Mouse (Mus musculus): ENCODE results near the gene Mmp14. TPM values are rescaled to one million over a fixed set of nuclear protein-coding genes. Genes with fewer than 3 reads are reported as not detected.

Gene Mmp14
- total and polyA plus RNA-seq, 3 experiments = 28.6 to 108 (median 60.4) TPM

- Histone ChIP-seq H3K27me3 (ENCODE audit: insufficient read depth, low read length) (peaks cover 18% of the 10 kb centered on the region), H3K4me3 (ENCODE audit: low read depth, low read length) (no peak overlapping the region), H3K4me1 (ENCODE audit: insufficient read depth, low read depth, low read length) (peaks cover 15% of the 10 kb centered on the region), H3K9me3 (replicated peaks) (no peaks in the 10 kb centered on the region), H3K36me3 (replicated peaks) (no peaks in the 10 kb centered on the region)
- DNase-seq (ENCODE audit: low spot score) (no peak), ATAC-seq (ENCODE audit: extremely low read depth, insufficient number of reproducible peaks, low FRiP score, poor library complexity, severe bottlenecking) (no peak)
- TF ChIP-seq CTCF (IDR thresholded peaks at IDR 0.05; ENCODE audit: low read depth, low read length) (no peak), TAL1 (conservative IDR thresholded peaks at IDR 0.05; ENCODE audit: low read depth, low read length) (no peak), POLR2AphosphoS5 (IDR thresholded peaks at IDR 0.05; ENCODE audit: insufficient replicate concordance, low read depth, low read length) (no peak), GATA2 (IDR thresholded peaks at IDR 0.05; ENCODE audit: borderline replicate concordance, low read depth, low read length) (no peak), GATA1 (IDR thresholded peaks at IDR 0.05; ENCODE audit: borderline replicate concordance, low read length) (no peak)
Measured at GRCm38 (mm10) chr14:54412000-54412576, 19.3 kb upstream of the Mmp14 start.

- no peak for TF ChIP-seq GATA1 (IDR thresholded peaks at IDR 0.05; ENCODE audit: borderline replicate concordance, low read length)
- TF ChIP-seq CTCF (IDR thresholded peaks at IDR 0.05; ENCODE audit: low read depth, low read length) = peak; percentile 92
- DNase-seq (ENCODE audit: low spot score) (peak; percentile 50), ATAC-seq (ENCODE audit: extremely low read depth, insufficient number of reproducible peaks, low FRiP score, poor library complexity, severe bottlenecking) (no peak)
Measured at GRCm38 (mm10) chr14:54412629-54413170, 18.7 kb upstream of the Mmp14 start.

GRCm38 (mm10) chr14:54413877-54414700 lies 17.3 kb upstream of the Mmp14 start:
- peaks cover 24% of the 10 kb centered on the region for H3K4me1 ChIP-seq (ENCODE audit: insufficient read depth, low read depth, low read length)
- no peaks in the 10 kb centered on the region for H3K9me3 ChIP-seq (replicated peaks)
- DNase-seq (ENCODE audit: low spot score) (no peak), ATAC-seq (ENCODE audit: extremely low read depth, insufficient number of reproducible peaks, low FRiP score, poor library complexity, severe bottlenecking) (no peak)
- TF ChIP-seq POLR2AphosphoS5 (IDR thresholded peaks at IDR 0.05; ENCODE audit: insufficient replicate concordance, low read depth, low read length) (no peak), GATA1 (IDR thresholded peaks at IDR 0.05; ENCODE audit: borderline replicate concordance, low read length) (no peak), GATA2 (IDR thresholded peaks at IDR 0.05; ENCODE audit: borderline replicate concordance, low read depth, low read length) (no peak), TAL1 (conservative IDR thresholded peaks at IDR 0.05; ENCODE audit: low read depth, low read length) (no peak), CTCF (IDR thresholded peaks at IDR 0.05; ENCODE audit: low read depth, low read length) (no peak)
- H3K36me3 ChIP-seq (replicated peaks) = peaks cover 5% of the 10 kb centered on the region
- H3K27me3 ChIP-seq (ENCODE audit: insufficient read depth, low read length) = peaks cover 13% of the 10 kb centered on the region
- no peak overlapping the region for H3K4me3 ChIP-seq (ENCODE audit: low read depth, low read length)

More at GRCm38 (mm10) chr14:54412629-54413170, 18.7 kb upstream of the Mmp14 start:
- Histone ChIP-seq H3K4me1 (ENCODE audit: insufficient read depth, low read depth, low read length) (peaks cover 21% of the 10 kb centered on the region), H3K9me3 (replicated peaks) (no peaks in the 10 kb centered on the region), H3K4me3 (ENCODE audit: low read depth, low read length) (no peak overlapping the region), H3K36me3 (replicated peaks) (no peaks in the 10 kb centered on the region), H3K27me3 (ENCODE audit: insufficient read depth, low read length) (peaks cover 18% of the 10 kb centered on the region)

GRCm38 (mm10) chr14:54415241-54416020 lies 16.0 kb upstream of the Mmp14 start:
- ATAC-seq (ENCODE audit: extremely low read depth, insufficient number of reproducible peaks, low FRiP score, poor library complexity, severe bottlenecking) (no peak), DNase-seq (ENCODE audit: low spot score) (no peak)
- no peaks in the 10 kb centered on the region for H3K9me3 ChIP-seq (replicated peaks)
- peaks cover 4% of the 10 kb centered on the region for H3K27me3 ChIP-seq (ENCODE audit: insufficient read depth, low read length)
- peaks cover 10% of the 10 kb centered on the region for H3K36me3 ChIP-seq (replicated peaks)
- TF ChIP-seq GATA2 (IDR thresholded peaks at IDR 0.05; ENCODE audit: borderline replicate concordance, low read depth, low read length) (no peak), CTCF (IDR thresholded peaks at IDR 0.05; ENCODE audit: low read depth, low read length) (no peak), POLR2AphosphoS5 (IDR thresholded peaks at IDR 0.05; ENCODE audit: insufficient replicate concordance, low read depth, low read length) (no peak), GATA1 (IDR thresholded peaks at IDR 0.05; ENCODE audit: borderline replicate concordance, low read length) (no peak), TAL1 (conservative IDR thresholded peaks at IDR 0.05; ENCODE audit: low read depth, low read length) (no peak)
- no peak overlapping the region for H3K4me3 ChIP-seq (ENCODE audit: low read depth, low read length)
- peaks cover 22% of the 10 kb centered on the region for H3K4me1 ChIP-seq (ENCODE audit: insufficient read depth, low read depth, low read length)

GRCm38 (mm10) chr14:54416229-54416775 lies 15.1 kb upstream of the Mmp14 start:
- no peak for DNase-seq (ENCODE audit: low spot score)
- Histone ChIP-seq H3K27me3 (ENCODE audit: insufficient read depth, low read length) (peaks cover 3% of the 10 kb centered on the region; the same call in 1 of the 2 replicates), H3K9me3 (replicated peaks) (no peaks in the 10 kb centered on the region), H3K4me3 (ENCODE audit: low read depth, low read length) (no peak overlapping the region), H3K4me1 (ENCODE audit: insufficient read depth, low read depth, low read length) (peaks cover 26% of the 10 kb centered on the region), H3K36me3 (replicated peaks) (peaks cover 13% of the 10 kb centered on the region)
- TF ChIP-seq POLR2AphosphoS5 (IDR thresholded peaks at IDR 0.05; ENCODE audit: insufficient replicate concordance, low read depth, low read length) (no peak), TAL1 (conservative IDR thresholded peaks at IDR 0.05; ENCODE audit: low read depth, low read length) (no peak), GATA2 (IDR thresholded peaks at IDR 0.05; ENCODE audit: borderline replicate concordance, low read depth, low read length) (no peak), CTCF (IDR thresholded peaks at IDR 0.05; ENCODE audit: low read depth, low read length) (no peak), GATA1 (IDR thresholded peaks at IDR 0.05; ENCODE audit: borderline replicate concordance, low read length) (no peak)
- ATAC-seq (ENCODE audit: extremely low read depth, insufficient number of reproducible peaks, low FRiP score, poor library complexity, severe bottlenecking) = no peak
